Mouse (Mus musculus): ENCODE data around the gene Crtam. TPM values are rescaled to one million over a fixed set of nuclear protein-coding genes. Genes with fewer than 3 reads are reported as not detected.

Crtam gene
- total and polyA plus RNA-seq, 2 experiments: not detected

GRCm38 (mm10) chr9:41020486-41020885 lies 16.1 kb upstream of the Crtam start:
- H3K4me1 ChIP-seq (ENCODE audit: control insufficient read depth, insufficient read depth, low read length): no peaks in the 10 kb centered on the region
- TF ChIP-seq POLR2A (IDR thresholded peaks at IDR 0.05; ENCODE audit: extremely low read depth, insufficient read depth, low read length) (no peak), CTCF (IDR thresholded peaks at IDR 0.05; ENCODE audit: low read depth, low read length) (no peak)
- H3K9ac ChIP-seq (ENCODE audit: low read depth, low read length): no peak overlapping the region
- DNase-seq (ENCODE audit: extremely low read depth, low read depth, low spot score): no peak
- H3K36me3 ChIP-seq (ENCODE audit: control insufficient read depth, insufficient read depth, low read length): no peaks in the 10 kb centered on the region
- H3K27ac ChIP-seq (replicated peaks; ENCODE audit: insufficient read depth, low read depth, low read length): no peak overlapping the region
- H3K27me3 ChIP-seq (ENCODE audit: control insufficient read depth, insufficient read depth, low read length): no peaks in the 10 kb centered on the region
- no peak overlapping the region for H3K4me3 ChIP-seq (ENCODE audit: insufficient read depth, low read depth, low read length)
- H3K79me2 ChIP-seq (ENCODE audit: control insufficient read depth, insufficient read depth, low read length): no peaks in the 10 kb centered on the region
- 90% methylated on average over 3 of the region's 3 CpGs for WGBS

DNA sequence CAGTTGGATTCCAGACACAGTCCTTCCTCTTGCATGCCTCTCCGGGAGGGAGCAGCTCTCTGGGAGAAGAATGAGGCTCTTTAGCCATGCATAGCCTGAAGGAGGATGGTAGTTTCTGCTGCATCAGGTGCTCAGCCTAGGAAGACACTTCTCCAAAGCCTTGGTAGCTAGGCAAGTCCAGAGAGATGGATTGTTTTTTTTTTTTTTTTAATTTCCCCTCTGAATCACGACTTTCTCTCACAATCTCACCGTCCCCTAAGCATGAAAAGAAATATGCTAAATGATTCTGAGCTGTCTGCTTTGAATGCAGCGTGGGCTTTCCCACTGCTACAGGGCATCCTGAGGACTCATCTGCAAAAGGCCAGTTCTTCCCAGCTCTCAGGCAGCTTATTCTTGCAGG lies 10.1 kb upstream of the Crtam start:
- DNase-seq (ENCODE audit: extremely low read depth, low read depth, low spot score): no peak
- H3K79me2 ChIP-seq (ENCODE audit: control insufficient read depth, insufficient read depth, low read length): no peaks in the 10 kb centered on the region
- H3K36me3 ChIP-seq (ENCODE audit: control insufficient read depth, insufficient read depth, low read length): no peaks in the 10 kb centered on the region
- TF ChIP-seq POLR2A (IDR thresholded peaks at IDR 0.05; ENCODE audit: extremely low read depth, insufficient read depth, low read length) (no peak), CTCF (IDR thresholded peaks at IDR 0.05; ENCODE audit: low read depth, low read length) (no peak)
- no peak overlapping the region for H3K4me3 ChIP-seq (ENCODE audit: insufficient read depth, low read depth, low read length)
- H3K27ac ChIP-seq (replicated peaks; ENCODE audit: insufficient read depth, low read depth, low read length): no peak overlapping the region
- H3K9ac ChIP-seq (ENCODE audit: low read depth, low read length): no peak overlapping the region
- WGBS: 74% methylated on average over 4 of the region's 4 CpGs
- H3K4me1 ChIP-seq (ENCODE audit: control insufficient read depth, insufficient read depth, low read length): no peaks in the 10 kb centered on the region
- H3K27me3 ChIP-seq (ENCODE audit: control insufficient read depth, insufficient read depth, low read length): no peaks in the 10 kb centered on the region

GRCm38 (mm10) chr9:41012456-41012855 lies 8.0 kb upstream of the Crtam start:
- H3K4me3 ChIP-seq (ENCODE audit: insufficient read depth, low read depth, low read length): no peak overlapping the region
- H3K9ac ChIP-seq (ENCODE audit: low read depth, low read length): no peak overlapping the region
- H3K4me1 ChIP-seq (ENCODE audit: control insufficient read depth, insufficient read depth, low read length): no peaks in the 10 kb centered on the region
- WGBS: 93% methylated on average over 5 of the region's 5 CpGs
- H3K27ac ChIP-seq (replicated peaks; ENCODE audit: insufficient read depth, low read depth, low read length): no peak overlapping the region
- no peak for DNase-seq (ENCODE audit: extremely low read depth, low read depth, low spot score)
- no peaks in the 10 kb centered on the region for H3K79me2 ChIP-seq (ENCODE audit: control insufficient read depth, insufficient read depth, low read length)
- TF ChIP-seq CTCF (IDR thresholded peaks at IDR 0.05; ENCODE audit: low read depth, low read length): no peak
- TF ChIP-seq POLR2A (IDR thresholded peaks at IDR 0.05; ENCODE audit: extremely low read depth, insufficient read depth, low read length): no peak
- no peaks in the 10 kb centered on the region for H3K36me3 ChIP-seq (ENCODE audit: control insufficient read depth, insufficient read depth, low read length)
- no peaks in the 10 kb centered on the region for H3K27me3 ChIP-seq (ENCODE audit: control insufficient read depth, insufficient read depth, low read length)

GRCm38 (mm10) chr9:41011512-41012436 lies 7.3 kb upstream of the Crtam start:
- Histone ChIP-seq H3K27me3 (ENCODE audit: control insufficient read depth, insufficient read depth, low read length) (no peaks in the 10 kb centered on the region), H3K4me1 (ENCODE audit: control insufficient read depth, insufficient read depth, low read length) (no peaks in the 10 kb centered on the region)
- WGBS: 87% methylated on average over 13 of the region's 13 CpGs

DNA sequence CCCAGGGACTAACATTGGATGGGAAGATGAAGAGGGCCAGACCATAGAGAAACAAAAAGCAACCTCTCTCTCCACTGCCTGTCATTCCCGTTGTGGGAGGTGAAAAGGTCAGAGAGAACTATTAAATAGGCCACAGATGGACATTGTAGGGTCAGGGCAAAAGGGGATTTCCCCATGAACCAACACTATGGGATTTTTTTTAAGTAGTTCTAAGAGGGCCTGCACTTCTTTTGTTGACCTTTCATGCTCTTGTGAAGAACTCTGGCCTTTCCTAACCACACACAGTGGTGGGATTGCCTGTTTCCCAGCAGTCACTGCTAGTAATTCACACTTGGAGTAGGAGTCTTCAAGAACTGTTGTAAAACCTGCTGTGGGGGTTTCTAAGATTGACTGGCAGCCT lies 3.4 kb upstream of the Crtam start:
- no peaks in the 10 kb centered on the region for H3K4me1 ChIP-seq (ENCODE audit: control insufficient read depth, insufficient read depth, low read length)
- H3K4me3 ChIP-seq (ENCODE audit: insufficient read depth, low read depth, low read length): no peak overlapping the region
- H3K36me3 ChIP-seq (ENCODE audit: control insufficient read depth, insufficient read depth, low read length): no peaks in the 10 kb centered on the region
- no peak overlapping the region for H3K27ac ChIP-seq (replicated peaks; ENCODE audit: insufficient read depth, low read depth, low read length)
- no peaks in the 10 kb centered on the region for H3K27me3 ChIP-seq (ENCODE audit: control insufficient read depth, insufficient read depth, low read length)
- no peak overlapping the region for H3K9ac ChIP-seq (ENCODE audit: low read depth, low read length)
- TF ChIP-seq POLR2A (IDR thresholded peaks at IDR 0.05; ENCODE audit: extremely low read depth, insufficient read depth, low read length) (no peak), CTCF (IDR thresholded peaks at IDR 0.05; ENCODE audit: low read depth, low read length) (no peak)
- H3K79me2 ChIP-seq (ENCODE audit: control insufficient read depth, insufficient read depth, low read length): no peaks in the 10 kb centered on the region
- WGBS: 22% methylated on average over 1 of the region's 1 CpGs
- no peak for DNase-seq (ENCODE audit: extremely low read depth, low read depth, low spot score)

More at GRCm38 (mm10) chr9:41011512-41012436, 7.3 kb upstream of the Crtam start:
- Histone ChIP-seq H3K9ac (ENCODE audit: low read depth, low read length) (no peak overlapping the region), H3K4me3 (ENCODE audit: insufficient read depth, low read depth, low read length) (no peak overlapping the region), H3K36me3 (ENCODE audit: control insufficient read depth, insufficient read depth, low read length) (no peaks in the 10 kb centered on the region), H3K27ac (replicated peaks; ENCODE audit: insufficient read depth, low read depth, low read length) (no peak overlapping the region), H3K79me2 (ENCODE audit: control insufficient read depth, insufficient read depth, low read length) (no peaks in the 10 kb centered on the region)
- DNase-seq (ENCODE audit: extremely low read depth, low read depth, low spot score): no peak
- TF ChIP-seq POLR2A (IDR thresholded peaks at IDR 0.05; ENCODE audit: extremely low read depth, insufficient read depth, low read length): no peak
